Mouse (Mus musculus) liver, adult 2 months (tissue): ENCODE measurements around the gene Olfr547. TPM values are rescaled to one million over a fixed set of nuclear protein-coding genes. Genes with fewer than 3 reads are reported as not detected.
A peak's percentile ranks its signal among the peaks of the same experiment; 100 is the strongest.

Experiments
- DNase-seq: peaks from one replicate; pipeline ENCODE4 v3.0.0-alpha.2; 2011; ENCODE audit warnings: low read depth, low spot score; ENCODE audit errors: extremely low read depth
- H3K27ac ChIP-seq: fragments of 200-500 bp; replicated peaks from 2 replicates; pipeline ENCODE4 v1.5.1; 2012; ENCODE audit warnings: low read depth, mild to moderate bottlenecking, control low read depth, inconsistent platforms, low read length; ENCODE audit not compliant: insufficient read depth
- H3K27me3 ChIP-seq: fragments of 200-500 bp; 2 replicates; pipeline ENCODE4 v1.6.1; 2012; ENCODE audit warnings: mild to moderate bottlenecking, moderate library complexity, low read length, inconsistent platforms; ENCODE audit not compliant: control insufficient read depth, insufficient read depth
- H3K36me3 ChIP-seq: fragments of 200-500 bp; 2 replicates; pipeline ENCODE4 v1.6.1; 2012; ENCODE audit warnings: low read length, inconsistent platforms; ENCODE audit not compliant: control insufficient read depth, insufficient read depth
- H3K4me1 ChIP-seq: fragments of 200-500 bp; 2 replicates; pipeline ENCODE4 v1.6.1; 2011; ENCODE audit warnings: low read length; ENCODE audit not compliant: control insufficient read depth, insufficient read depth
- H3K4me3 ChIP-seq: fragments of 200-500 bp; 2 replicates; pipeline ENCODE4 v1.5.1; 2011; ENCODE audit warnings: low read depth, mild to moderate bottlenecking, control low read depth, low read length, moderate library complexity; ENCODE audit not compliant: insufficient read depth
- H3K79me2 ChIP-seq: fragments of 200-500 bp; 2 replicates; pipeline ENCODE4 v1.6.1; 2012; ENCODE audit warnings: inconsistent platforms, mild to moderate bottlenecking, low read length, moderate library complexity; ENCODE audit not compliant: control insufficient read depth, insufficient read depth
- H3K9ac ChIP-seq: fragments of 200-500 bp; 2 replicates; pipeline ENCODE4 v1.6.1; 2012; ENCODE audit warnings: low read depth, mild to moderate bottlenecking, control low read depth, inconsistent platforms, low read length
- CTCF ChIP-seq: fragments of 200-500 bp; IDR thresholded peaks from 2 replicates; pipeline ENCODE4 v1.5.1; 2011; ENCODE audit warnings: low read depth, low read length, control low read depth
- POLR2A ChIP-seq: fragments of 200-500 bp; IDR thresholded peaks from 2 replicates; pipeline ENCODE4 v1.6.1; 2011; ENCODE audit warnings: low read length, control low read depth; ENCODE audit not compliant: insufficient read depth; ENCODE audit errors: extremely low read depth
- WGBS: fragments of 180-500 bp; shearing (Covaris S2); methylation state at CpG from one replicate; pipeline ENCODE4 v1.1.7; 2018; 5-methylcytosine and 5-hydroxymethylcytosine counted together
- polyA plus RNA-seq: library from polyadenylated mRNA; depleted of rRNA; stranded (reverse); fragments of >200 nt; gene quantifications from 2 replicates; pipeline ENCODE4 v1.2.3, GENCODE M21; 2012
- total RNA-seq: library from RNA; depleted of rRNA; stranded (reverse); fragments of >200 nt; gene quantifications from 2 replicates; pipeline ENCODE4 v1.2.3, GENCODE M21; 2014

The Olfr547 gene
- total and polyA plus RNA-seq, 2 experiments = not detected

DNA sequence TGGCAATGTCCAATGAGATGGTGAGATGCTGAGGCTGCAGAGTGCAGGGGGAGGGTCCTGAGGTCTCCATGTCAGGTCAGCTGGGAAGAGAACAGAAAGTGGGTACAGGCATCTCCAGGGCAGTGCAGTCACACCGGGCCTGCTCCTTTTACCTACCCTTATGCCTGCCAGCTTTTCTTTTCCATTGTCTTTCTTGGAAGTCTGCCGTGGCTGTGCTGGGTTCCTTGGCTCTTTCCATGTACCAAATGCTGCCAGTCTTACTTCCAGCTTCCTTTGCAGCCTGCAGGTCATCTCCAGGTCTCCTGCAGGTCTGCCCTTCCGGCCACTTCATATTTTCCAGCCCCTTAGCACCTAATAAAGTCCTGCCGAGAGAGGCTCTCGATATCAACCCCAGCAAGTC lies 32.6 kb upstream of the Olfr547 start:
- Histone ChIP-seq H3K4me1 (no peaks in the 10 kb centered on the region), H3K27me3 (peaks cover 3% of the 10 kb centered on the region; the same call in 1 of the 2 replicates), H3K27ac (no peak overlapping the region), H3K9ac (no peak overlapping the region), H3K79me2 (no peaks in the 10 kb centered on the region), H3K36me3 (no peaks in the 10 kb centered on the region), H3K4me3 (no peak overlapping the region)
- TF ChIP-seq CTCF (no peak), POLR2A (no peak)
- WGBS = 72% methylated on average over 5 of the region's 5 CpGs
- no peak for DNase-seq

DNA sequence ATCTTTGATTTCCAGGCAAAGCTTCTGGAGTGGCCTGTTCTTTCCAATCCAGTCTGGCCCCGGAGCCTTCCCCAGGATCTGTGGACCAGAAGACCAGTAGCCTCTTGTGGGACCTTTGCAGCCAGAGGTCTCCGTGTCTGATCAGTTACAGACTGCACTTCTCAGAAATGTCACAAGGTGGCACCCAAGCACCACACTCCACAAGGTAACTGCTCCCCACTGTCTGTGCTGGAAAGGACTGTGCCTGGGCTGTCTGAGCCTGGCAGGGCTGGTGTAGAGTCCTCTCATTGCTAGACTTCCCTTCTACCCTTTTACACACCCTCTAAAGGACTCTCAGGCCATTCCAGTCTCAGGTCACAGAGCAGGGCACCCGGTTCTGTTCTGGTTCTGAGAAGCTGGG lies 27.7 kb upstream of the Olfr547 start:
- no peak overlapping the region for H3K27ac ChIP-seq
- no peak overlapping the region for H3K4me3 ChIP-seq
- DNase-seq = peak; percentile 51
- no peaks in the 10 kb centered on the region for H3K79me2 ChIP-seq
- WGBS = 41% methylated on average over 3 of the region's 3 CpGs
- H3K4me1 ChIP-seq = no peaks in the 10 kb centered on the region
- peaks cover 3% of the 10 kb centered on the region; the same call in 1 of the 2 replicates for H3K27me3 ChIP-seq
- no peak overlapping the region for H3K9ac ChIP-seq
- TF ChIP-seq POLR2A (no peak), CTCF (peak; percentile 88)
- no peaks in the 10 kb centered on the region for H3K36me3 ChIP-seq

- DNase-seq = no peak
- no peaks in the 10 kb centered on the region for H3K79me2 ChIP-seq
- H3K4me1 ChIP-seq = no peaks in the 10 kb centered on the region
- H3K27ac ChIP-seq = no peak overlapping the region
- H3K27me3 ChIP-seq = no peaks in the 10 kb centered on the region
- H3K4me3 ChIP-seq = no peak overlapping the region
- no peaks in the 10 kb centered on the region for H3K36me3 ChIP-seq
- WGBS = 89% methylated on average over 9 of the region's 9 CpGs
- H3K9ac ChIP-seq = no peak overlapping the region
- TF ChIP-seq CTCF = no peak
- no peak for TF ChIP-seq POLR2A
Measured at GRCm38 (mm10) chr7:102508066-102508465, 26.5 kb upstream of the Olfr547 start.

DNA sequence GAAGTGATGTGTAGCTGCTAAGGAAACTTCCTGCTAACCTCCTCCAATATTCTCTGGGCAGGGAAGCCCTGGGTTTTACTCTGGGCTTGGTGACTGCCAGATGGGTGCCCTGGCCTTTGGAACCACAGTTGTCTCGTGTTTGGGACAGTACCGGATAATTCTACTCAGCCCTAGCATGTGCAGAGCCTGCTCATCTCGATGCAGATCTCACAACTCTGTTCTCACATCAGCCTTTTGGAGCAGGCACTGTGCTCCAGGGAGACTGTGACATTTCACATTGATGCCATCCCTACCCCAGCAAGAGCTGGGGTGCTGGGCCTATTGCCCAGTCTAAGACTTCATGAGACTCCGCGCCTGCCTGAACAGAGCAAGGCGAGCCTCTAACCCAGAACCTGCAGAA lies 25.9 kb upstream of the Olfr547 start:
- Histone ChIP-seq H3K27me3 (no peaks in the 10 kb centered on the region), H3K27ac (no peak overlapping the region), H3K36me3 (no peaks in the 10 kb centered on the region), H3K79me2 (no peaks in the 10 kb centered on the region), H3K4me1 (0 out of 2 replicates have a peak, but pooled peaks cover 1% of the 10 kb centered on the region), H3K4me3 (no peak overlapping the region), H3K9ac (no peak overlapping the region)
- WGBS = 84% methylated on average over 6 of the region's 6 CpGs
- no peak for TF ChIP-seq POLR2A
- no peak for TF ChIP-seq CTCF
- DNase-seq = no peak

DNA sequence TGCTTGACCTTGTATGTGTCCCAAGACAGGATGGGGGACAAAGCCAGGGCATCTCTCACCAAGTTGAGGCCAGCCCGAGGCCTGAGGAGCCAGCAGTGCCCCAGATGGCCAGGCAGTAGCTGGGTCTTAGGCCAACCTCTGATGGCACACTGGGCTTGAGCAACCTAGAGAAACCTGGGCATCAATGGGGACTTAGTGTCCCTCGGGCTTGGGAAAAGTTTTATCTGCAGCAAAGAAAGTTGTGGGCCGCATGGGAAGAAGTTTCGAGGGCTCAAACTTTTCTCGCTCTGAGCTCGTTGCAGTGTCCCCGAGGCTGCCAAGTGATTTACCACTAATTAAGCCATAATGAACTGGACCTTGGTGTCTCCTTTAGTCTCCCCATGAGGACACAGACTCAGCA lies 24.8 kb upstream of the Olfr547 start:
- Histone ChIP-seq H3K36me3 (no peaks in the 10 kb centered on the region), H3K27ac (no peak overlapping the region), H3K79me2 (no peaks in the 10 kb centered on the region), H3K4me1 (0 out of 2 replicates have a peak, but pooled peaks cover 1% of the 10 kb centered on the region), H3K9ac (no peak overlapping the region), H3K27me3 (no peaks in the 10 kb centered on the region), H3K4me3 (no peak overlapping the region)
- TF ChIP-seq CTCF = no peak
- no peak for TF ChIP-seq POLR2A
- WGBS = 87% methylated on average over 7 of the region's 7 CpGs
- DNase-seq = no peak

- 92% methylated on average over 10 of the region's 10 CpGs for WGBS
- no peaks in the 10 kb centered on the region for H3K79me2 ChIP-seq
- no peak for DNase-seq
- TF ChIP-seq CTCF (no peak), POLR2A (no peak)
- no peak overlapping the region for H3K27ac ChIP-seq
- H3K27me3 ChIP-seq = no peaks in the 10 kb centered on the region
- no peak overlapping the region for H3K4me3 ChIP-seq
- H3K4me1 ChIP-seq = 0 out of 2 replicates have a peak, but pooled peaks cover 1% of the 10 kb centered on the region
- H3K36me3 ChIP-seq = no peaks in the 10 kb centered on the region
- no peak overlapping the region for H3K9ac ChIP-seq
Measured at GRCm38 (mm10) chr7:102511927-102512326, 22.6 kb upstream of the Olfr547 start.
